7 mouse cellular contexts compared by ENCODE assay signal in the genomic region with DNA sequence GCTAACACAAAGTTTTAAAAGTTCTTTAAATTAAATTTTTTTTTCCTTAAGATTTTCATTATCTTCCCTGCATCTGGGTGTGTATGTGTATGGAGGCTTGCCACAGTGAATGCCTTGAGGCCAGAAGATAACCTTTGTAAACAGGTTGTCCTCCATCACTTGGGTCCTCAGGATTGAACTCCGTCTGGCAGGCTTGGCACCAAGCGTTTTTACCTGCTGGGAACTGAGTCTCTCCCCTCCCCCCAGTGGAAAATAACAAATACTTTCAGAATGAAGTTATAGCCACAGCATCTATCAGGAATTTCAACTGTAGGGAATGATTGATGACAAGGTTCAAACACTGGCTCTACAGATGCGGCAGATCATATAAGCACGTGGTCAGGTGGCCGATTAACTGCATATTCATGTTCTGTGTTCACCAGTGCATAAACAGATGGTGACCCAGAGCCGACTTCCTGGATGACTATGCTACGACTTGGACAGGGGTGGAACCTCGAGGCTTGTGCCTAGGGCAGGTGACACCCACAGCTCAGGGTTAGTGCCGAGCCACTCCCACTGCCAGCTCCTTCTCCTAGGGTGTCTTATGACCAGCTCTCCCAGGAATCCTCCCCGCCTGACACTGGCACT. TPM values are rescaled to one million over a fixed set of nuclear protein-coding genes. Genes with fewer than 3 reads are reported as not detected.
DNase-seq lines count a peak whose midpoint lies in the region; ATAC-seq and TF ChIP-seq lines count a peak whose summit lies in the region.

No protein-coding gene starts in this region.

- intact Hi-C loops in heart, postnatal 10 days (cut with DNase I) = loop anchor here (5.0 kb wide), 1 partner anchor 53 kb away; the partner anchor contains the start of gene Adat1

- H3K36me3 ChIP-seq in MEL (ENCODE audit: control insufficient read depth in 1 of 2, insufficient read depth in 2 of 2, low read length in 2 of 2) = peaks cover 0 to 12% of the 10 kb centered on the region in 2 experiments; a peak in 3 of 4 replicates
- no peaks in the 10 kb centered on the region; the same call in 1 of the 2 replicates for H3K36me3 ChIP-seq in splenic B cell, adult 2 months (ENCODE audit: control insufficient read depth, insufficient read depth, low read length, poor library complexity, severe bottlenecking)

- peak; percentile 89 for ATAC-seq in erythroblast, adult 5-6 weeks (replicated peaks; ENCODE audit: low FRiP score, poor library complexity, severe bottlenecking)
- ATAC-seq in megakaryocyte-erythroid progenitor cell, adult 5-6 weeks (replicated peaks; ENCODE audit: low FRiP score, low TSS enrichment, poor library complexity, severe bottlenecking) = peak; percentile 78

- peak overlapping the region; percentile 75 to 93 for H3K4me3 ChIP-seq in MEL (ENCODE audit: control insufficient read depth in 1 of 2, insufficient read depth in 1 of 2, low read depth in 2 of 2, low read length in 2 of 2)

- no peak for TF ChIP-seq POLR2A in MEL (IDR thresholded peaks at IDR 0.05; ENCODE audit: control insufficient read depth in 1 of 2, insufficient read depth in 1 of 2, low read depth in 1 of 2, low read length in 2 of 2, poor library complexity in 1 of 2)

- peaks cover 5% of the 10 kb centered on the region; the same call in 1 of the 2 replicates for H3K79me2 ChIP-seq in MEL (ENCODE audit: control insufficient read depth, insufficient read depth, low read length, poor library complexity)

- peak; percentile 75 for DNase-seq in MEL (ENCODE audit: low read depth, low spot score)
- DNase-seq in adrenal gland, postnatal 36 days = peak; percentile 57 to 63
- peak; percentile 46 to 50 for DNase-seq in heart, postnatal 10 days
- DNase-seq in kidney, postnatal 4 days = peak; percentile 44 to 60
- peak; percentile 67 for DNase-seq in splenic B cell, adult 2 months (ENCODE audit: low read depth, low spot score)

- no peaks in the 10 kb centered on the region for H3K27me3 ChIP-seq in MEL (ENCODE audit: control insufficient read depth in 1 of 2, insufficient read depth in 2 of 2, low read length in 2 of 2)
- no peaks in the 10 kb centered on the region for H3K27me3 ChIP-seq in splenic B cell, adult 2 months (ENCODE audit: control insufficient read depth, insufficient read depth, low read length, poor library complexity, severe bottlenecking)

- peaks cover 4 to 18% of the 10 kb centered on the region in 2 experiments for H3K4me1 ChIP-seq in MEL (ENCODE audit: control insufficient read depth in 1 of 2, insufficient read depth in 2 of 2, low read length in 2 of 2)

- H3K9me3 ChIP-seq in MEL (replicated peaks; ENCODE audit: insufficient read depth, low read length) = no peaks in the 10 kb centered on the region

- H3K9ac ChIP-seq in MEL (ENCODE audit: control insufficient read depth, low read depth, low read length, poor library complexity, severe bottlenecking) = peak overlapping the region; percentile 53

- no peak for TF ChIP-seq RAD21 in MEL (IDR thresholded peaks at IDR 0.05; ENCODE audit: low read depth, low read length)

- no peak for TF ChIP-seq EP300 in MEL (IDR thresholded peaks at IDR 0.05; ENCODE audit: low read depth in 1 of 2, low read length in 2 of 2)

- H3K27ac ChIP-seq in MEL (ENCODE audit: control insufficient read depth, low read depth, low read length) = peak overlapping the region; percentile 3; the same call in 1 of the 2 replicates

- TF ChIP-seq CTCF in MEL (IDR thresholded peaks at IDR 0.05 in 2 of 3, conservative IDR thresholded peaks at IDR 0.05 in 1 of 3; ENCODE audit: control insufficient read depth in 1 of 3, insufficient read depth in 1 of 3, low read depth in 2 of 3, low read length in 3 of 3, poor library complexity in 1 of 3, severe bottlenecking in 1 of 3) = no peak

TF ChIP-seq in MEL, 35 proteins besides CTCF, POLR2A, EP300 and RAD21:
- TF ChIP-seq USF1 (IDR thresholded peaks at IDR 0.05; ENCODE audit: low read depth, low read length) (peak; percentile 60; the same call in 1 of the 2 replicates), TCF12 (IDR thresholded peaks at IDR 0.05; ENCODE audit: low read depth, low read length) (no peak), HCFC1 (IDR thresholded peaks at IDR 0.05; ENCODE audit: low read depth, low read length) (peak; percentile 19; the same call in 1 of the 2 replicates), ELF1 (IDR thresholded peaks at IDR 0.05; ENCODE audit: low read depth, low read length) (peak; percentile 43), MYB (IDR thresholded peaks at IDR 0.05; ENCODE audit: low read depth, low read length) (no peak), MAZ (IDR thresholded peaks at IDR 0.05; ENCODE audit: low read depth, low read length) (0 out of 2 replicates have a peak, but pooled peaks have one; percentile 6), MXI1 (IDR thresholded peaks at IDR 0.05; ENCODE audit: low read depth, low read length) (peak; percentile 68), MYC (IDR thresholded peaks at IDR 0.05; ENCODE audit: low read depth, low read length) (peak; percentile 66), SIN3A (IDR thresholded peaks at IDR 0.05; ENCODE audit: low read length) (0 out of 2 replicates have a peak, but pooled peaks have one; percentile 11), MAX (IDR thresholded peaks at IDR 0.05; ENCODE audit: low read length) (peak; percentile 94)

RNA-seq across cellular contexts. Expression of gene Gabarapl2, which starts 0.9 kb away (rescaled TPM):
- 18.4 and 21.6 TPM in 2 replicates for total RNA-seq in MEL (2012; rRNA removed)
- polyA plus RNA-seq in MEL (2012; ENCODE audit: insufficient read depth in 1 of 2, insufficient read length in 2 of 2, low read depth in 1 of 2, low replicate concordance in 2 of 2, missing spikeins in 1 of 2) = 10 to 100 TPM in 1 of 2 experiments, not detected in 1; 22.5 TPM
- 100 to 1,000 TPM; 158 to 177 TPM for total RNA-seq in adrenal gland, postnatal 36 days (2021)
- 113 and 121 TPM in 2 replicates for total RNA-seq in erythroblast, adult 5-6 weeks (2015; ENCODE audit: low replicate concordance)
- total RNA-seq in erythroblast, adult 5-6 weeks (2017; ENCODE audit: low replicate concordance) = 170 and 171 TPM in 2 replicates
- 100 to 1,000 TPM; 121 to 124 TPM for total RNA-seq in heart, postnatal 10 days (2021)
- 42.6 and 55.5 TPM in 2 replicates for total RNA-seq in megakaryocyte-erythroid progenitor cell, adult 5-6 weeks (2014; fragmentation: Nextera tagmentation)
- 29.1 and 32.9 TPM in 2 replicates for total RNA-seq in megakaryocyte-erythroid progenitor cell, adult 5-6 weeks (2017)

RNA-seq across cellular contexts. Expression of gene Tmem231, which starts 5.9 kb away (rescaled TPM):
- 0.85 and 0.95 TPM in 2 replicates for total RNA-seq in MEL (2012; rRNA removed)
- 1 to 10 TPM in 1 of 2 experiments, not detected in 1; 2.5 TPM for polyA plus RNA-seq in MEL (2012; ENCODE audit: insufficient read depth in 1 of 2, insufficient read length in 2 of 2, low read depth in 1 of 2, low replicate concordance in 2 of 2, missing spikeins in 1 of 2)
- 1 to 10 TPM; 5.6 to 5.7 TPM for total RNA-seq in adrenal gland, postnatal 36 days (2021)
- total RNA-seq in erythroblast, adult 5-6 weeks (2015; ENCODE audit: low replicate concordance) = 2.7 TPM in 1 of 2 replicates, not detected in the other
- total RNA-seq in erythroblast, adult 5-6 weeks (2017; ENCODE audit: low replicate concordance) = 4.7 and 5.0 TPM in 2 replicates
- total RNA-seq in heart, postnatal 10 days (2021) = 1 to 10 TPM; 1.5 to 2.3 TPM
- total RNA-seq in megakaryocyte-erythroid progenitor cell, adult 5-6 weeks (2014; fragmentation: Nextera tagmentation) = 2.5 and 3.9 TPM in 2 replicates
- 1.6 and 2.1 TPM in 2 replicates for total RNA-seq in megakaryocyte-erythroid progenitor cell, adult 5-6 weeks (2017)

RNA-seq across cellular contexts. Expression of gene Chst5, which starts 29.4 kb away (rescaled TPM):
- total RNA-seq in MEL (2012; rRNA removed) = not detected in 2 replicates
- not detected for polyA plus RNA-seq in MEL (2012; ENCODE audit: insufficient read depth in 1 of 2, insufficient read length in 2 of 2, low read depth in 1 of 2, low replicate concordance in 2 of 2, missing spikeins in 1 of 2)
- total RNA-seq in adrenal gland, postnatal 36 days (2021) = not detected
- not detected in 2 replicates for total RNA-seq in erythroblast, adult 5-6 weeks (2015; ENCODE audit: low replicate concordance)
- not detected in 2 replicates for total RNA-seq in erythroblast, adult 5-6 weeks (2017; ENCODE audit: low replicate concordance)
- total RNA-seq in heart, postnatal 10 days (2021) = not detected
- total RNA-seq in megakaryocyte-erythroid progenitor cell, adult 5-6 weeks (2014; fragmentation: Nextera tagmentation) = not detected in 2 replicates
- total RNA-seq in megakaryocyte-erythroid progenitor cell, adult 5-6 weeks (2017) = not detected in 2 replicates

RNA-seq across cellular contexts. Expression of gene Adat1, which starts 52.5 kb away (rescaled TPM):
- total RNA-seq in MEL (2012; rRNA removed) = 6.4 and 8.3 TPM in 2 replicates
- polyA plus RNA-seq in MEL (2012; ENCODE audit: insufficient read depth in 1 of 2, insufficient read length in 2 of 2, low read depth in 1 of 2, low replicate concordance in 2 of 2, missing spikeins in 1 of 2) = 1 to 10 TPM in 1 of 2 experiments, not detected in 1; 9.3 TPM
- 1 to 10 TPM; 3.3 to 3.4 TPM for total RNA-seq in adrenal gland, postnatal 36 days (2021)
- 0.77 and 1.9 TPM in 2 replicates for total RNA-seq in erythroblast, adult 5-6 weeks (2015; ENCODE audit: low replicate concordance)
- total RNA-seq in erythroblast, adult 5-6 weeks (2017; ENCODE audit: low replicate concordance) = 0.70 and 1.4 TPM in 2 replicates
- total RNA-seq in heart, postnatal 10 days (2021) = 1 to 10 TPM; 1.7 to 2.1 TPM
- total RNA-seq in megakaryocyte-erythroid progenitor cell, adult 5-6 weeks (2014; fragmentation: Nextera tagmentation) = 14.0 and 23.7 TPM in 2 replicates
- total RNA-seq in megakaryocyte-erythroid progenitor cell, adult 5-6 weeks (2017) = 6.7 and 7.2 TPM in 2 replicates

Comparison
In these comparisons a context has a peak if more than half of its experiments do, and no peak if none do; other contexts are left out.
1. Peak in every context shown above with its lines: DNase-seq, ATAC-seq, H3K4me3 ChIP-seq and H3K27ac ChIP-seq.